Comparison of ENCODE assay signal across 8 mouse cellular contexts in the genomic region with DNA sequence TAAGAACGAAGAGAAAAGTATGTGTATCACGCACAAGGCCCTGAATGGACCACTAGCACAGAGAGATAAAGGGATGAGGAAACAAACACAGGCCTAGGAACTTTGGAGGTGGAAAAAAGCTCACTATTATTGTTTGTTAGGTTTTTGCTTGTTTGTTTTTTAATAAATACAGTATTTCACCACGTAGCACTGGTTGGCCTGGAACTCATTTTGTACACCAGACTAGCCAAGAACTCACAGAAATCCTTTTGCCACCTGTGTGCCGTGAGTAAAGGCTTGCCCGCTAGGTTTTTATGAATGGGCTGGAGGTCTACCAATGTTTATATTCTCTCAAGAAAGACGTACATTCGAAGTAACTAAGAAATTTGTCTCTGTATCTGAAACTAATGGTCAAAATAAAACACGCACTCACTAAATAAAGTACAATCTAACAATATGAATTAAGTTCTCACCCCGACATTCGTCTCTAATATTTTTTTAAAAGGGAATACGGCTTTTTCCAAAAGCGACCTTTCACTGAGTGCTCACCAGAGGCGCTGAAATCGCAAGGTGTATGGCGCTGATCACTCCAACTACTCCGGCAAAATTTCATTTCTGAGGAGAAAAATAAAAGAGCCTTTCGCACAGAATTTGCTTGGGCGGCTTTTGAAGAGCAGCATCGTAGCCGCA. TPM values are rescaled to one million over a fixed set of nuclear protein-coding genes. Genes with fewer than 3 reads are reported as not detected.
DNase-seq lines count a peak whose midpoint lies in the region; ATAC-seq and TF ChIP-seq lines count a peak whose summit lies in the region.

No protein-coding gene starts in this region.

- DNase-seq in heart, adult 8-10 months (ENCODE audit: low spot score), result no peak
- DNase-seq in ES-E14 (ENCODE audit: low read depth, low spot score), result no peak
- DNase-seq in spleen, postnatal 4 days (ENCODE audit: low spot score in 2 of 2), result no peak
- DNase-seq in thymus, postnatal 25 days, result no peak

- WGBS in heart, embryonic 12.5 days, result 8% methylated on average over 20 of the region's 20 CpGs
- whole genome bisulfite sequencing in forebrain, embryonic 16.5 days, result 11% methylated on average over 20 of the region's 20 CpGs
- 7% methylated on average over 20 of the region's 20 CpGs for WGBS in macrophage (ENCODE audit: missing documents)

- no peaks in the 10 kb centered on the region for H3K9me3 ChIP-seq in heart, embryonic 12.5 days (replicated peaks)
- no peaks in the 10 kb centered on the region for H3K9me3 ChIP-seq in ES-E14 (ENCODE audit: control insufficient read depth, insufficient read depth, low read depth, low read length)
- no peaks in the 10 kb centered on the region for H3K9me3 ChIP-seq in forebrain, embryonic 16.5 days (ENCODE audit: control insufficient read depth, low read length)

- no peak for ATAC-seq in heart, embryonic 12.5 days (ENCODE audit: insufficient number of reproducible peaks, low FRiP score)
- no peak for ATAC-seq in forebrain, embryonic 16.5 days
- ATAC-seq in megakaryocyte-erythroid progenitor cell, adult 5-6 weeks (replicated peaks; ENCODE audit: low FRiP score, low TSS enrichment, poor library complexity, severe bottlenecking), result no peak

- H3K4me1 ChIP-seq in heart, embryonic 12.5 days (replicated peaks), result peaks cover 18% of the 10 kb centered on the region
- no peaks in the 10 kb centered on the region for H3K4me1 ChIP-seq in ES-E14 (ENCODE audit: control insufficient read depth in 2 of 2, insufficient read depth in 2 of 2, low read length in 2 of 2, poor library complexity in 1 of 2)
- H3K4me1 ChIP-seq in forebrain, embryonic 16.5 days (replicated peaks; ENCODE audit: control insufficient read depth, insufficient read depth, low read length), result peaks cover 35% of the 10 kb centered on the region

- no peaks in the 10 kb centered on the region for H3K27me3 ChIP-seq in heart, embryonic 12.5 days (replicated peaks)
- H3K27me3 ChIP-seq in forebrain, embryonic 16.5 days (replicated peaks; ENCODE audit: control insufficient read depth, insufficient read depth, low read length), result no peaks in the 10 kb centered on the region

- peak overlapping the region; percentile 94 for H3K27ac ChIP-seq in heart, embryonic 12.5 days (ENCODE audit: poor library complexity, severe bottlenecking)
- H3K27ac ChIP-seq in ES-E14 (ENCODE audit: insufficient read depth, low read depth, low read length, poor library complexity, severe bottlenecking) (peak overlapping the region; percentile 16; the same call in 1 of the 2 replicates), macrophage (peak overlapping the region; percentile 82)
- peak overlapping the region; percentile 91 for H3K27ac ChIP-seq in forebrain, embryonic 16.5 days (ENCODE audit: low read length)

- H3K4me2 ChIP-seq in heart, embryonic 12.5 days, result peak overlapping the region; percentile 93
- peak overlapping the region; percentile 86 for H3K4me2 ChIP-seq in forebrain, embryonic 16.5 days (ENCODE audit: low read length)

- peak overlapping the region; percentile 71 for H3K4me3 ChIP-seq in heart, embryonic 12.5 days
- H3K4me3 ChIP-seq in ES-E14 (ENCODE audit: insufficient read depth in 1 of 2, low read depth in 1 of 2, low read length in 2 of 2, poor library complexity in 1 of 2, severe bottlenecking in 1 of 2), result peak overlapping the region; percentile 90 to 99
- H3K4me3 ChIP-seq in forebrain, embryonic 16.5 days (replicated peaks; ENCODE audit: low read length), result peak overlapping the region; percentile 64
- H3K4me3 ChIP-seq in macrophage (ENCODE audit: inconsistent target), result peak overlapping the region; percentile 82

- H3K79me2 ChIP-seq in macrophage (ENCODE audit: inconsistent target), result peaks cover 46% of the 10 kb centered on the region

- peak overlapping the region; percentile 83 for H3K9ac ChIP-seq in heart, embryonic 12.5 days
- H3K9ac ChIP-seq in ES-E14 (ENCODE audit: insufficient read depth, low read depth, low read length, poor library complexity, severe bottlenecking), result peak overlapping the region; percentile 90
- H3K9ac ChIP-seq in forebrain, embryonic 16.5 days (replicated peaks; ENCODE audit: low read depth, low read length), result peak overlapping the region; percentile 86

- in situ Hi-C loops in ES-E14 (cut with MboI; ENCODE audit: low sequenced_read_pairs in 2 of 2, unreplicated experiment in 2 of 2), result no loop called here

- peaks cover 27% of the 10 kb centered on the region for H3K36me3 ChIP-seq in heart, embryonic 12.5 days
- H3K36me3 ChIP-seq in ES-E14 (ENCODE audit: control insufficient read depth, insufficient read depth, low read length, poor library complexity, severe bottlenecking) (peaks cover 2% of the 10 kb centered on the region; the same call in 1 of the 2 replicates), macrophage (ENCODE audit: inconsistent target) (0 out of 2 replicates have a peak, but pooled peaks cover 4% of the 10 kb centered on the region)
- peaks cover 9% of the 10 kb centered on the region for H3K36me3 ChIP-seq in forebrain, embryonic 16.5 days (ENCODE audit: control insufficient read depth, insufficient read depth)

TF ChIP-seq in ES-E14, 5 proteins besides CTCF, POLR2A, EP300 and RAD21:
- no peak for TF ChIP-seq HCFC1 (IDR thresholded peaks at IDR 0.05; ENCODE audit: borderline replicate concordance, insufficient read depth, low read length)
- TF ChIP-seq CHD2 (IDR thresholded peaks at IDR 0.05; ENCODE audit: low read depth, low read length), result no peak
- TF ChIP-seq MAFK (IDR thresholded peaks at IDR 0.05; ENCODE audit: insufficient read depth, low read depth, low read length), result no peak
- TF ChIP-seq ZC3H11A (IDR thresholded peaks at IDR 0.05; ENCODE audit: borderline replicate concordance, low read depth, low read length), result no peak
- no peak for TF ChIP-seq ZNF384 (IDR thresholded peaks at IDR 0.05; ENCODE audit: low read depth, low read length)
TF ChIP-seq in ES-E14: peak in this region for 0.

RNA-seq across cellular contexts. Expression of a gene that starts 0.6 kb away (rescaled TPM):
- polyA plus RNA-seq in heart, embryonic 12.5 days (2016; fragmentation: Nextera tagmentation; extraction: Ambion mirVana), result 12.4 and 14.0 TPM in 2 replicates
- 10 to 100 TPM in 2 of 4 experiments, 1 to 10 TPM in 2; 9.3 to 11.2 (median 9.9) TPM for total RNA-seq in heart, adult 8-10 months (2022)
- total RNA-seq in ES-E14 (2012; rRNA removed), result 9.1 and 10.9 TPM in 2 replicates
- 35.7 and 36.7 TPM in 2 replicates for polyA plus RNA-seq in forebrain, embryonic 16.5 days (2015; fragmentation: Nextera tagmentation; extraction: Ambion mirVana)
- total RNA-seq in macrophage (2018; cell fraction: chromatin; rRNA removed), result 10 to 100 TPM; 12.1 to 64.9 (median 38.1) TPM
- total RNA-seq in macrophage (2018; cell fraction: cytosol; rRNA removed), result 10 to 100 TPM in 18 of 26 experiments, 1 to 10 TPM in 8; 2.8 to 15.0 (median 11.7) TPM
- 10 to 100 TPM in 24 of 26 experiments, 1 to 10 TPM in 2; 8.3 to 42.2 (median 24.9) TPM for total RNA-seq in macrophage (2018; cell fraction: nucleus; rRNA removed)
- 10.1 to 11.6 TPM (median 11.1 TPM) in 3 replicates for polyA plus RNA-seq in macrophage (2018)
- 15.2 and 19.6 TPM in 2 replicates for total RNA-seq in megakaryocyte-erythroid progenitor cell, adult 5-6 weeks (2014; fragmentation: Nextera tagmentation)
- total RNA-seq in megakaryocyte-erythroid progenitor cell, adult 5-6 weeks (2017), result 15.0 and 22.3 TPM in 2 replicates

RNA-seq across cellular contexts. Expression of a gene that starts 29.2 kb away (rescaled TPM):
- polyA plus RNA-seq in heart, embryonic 12.5 days (2016; fragmentation: Nextera tagmentation; extraction: Ambion mirVana), result 62.1 and 62.2 TPM in 2 replicates
- total RNA-seq in heart, adult 8-10 months (2022), result 10 to 100 TPM; 20.3 to 28.4 (median 21.8) TPM
- 48.0 and 53.0 TPM in 2 replicates for total RNA-seq in ES-E14 (2012; rRNA removed)
- polyA plus RNA-seq in forebrain, embryonic 16.5 days (2015; fragmentation: Nextera tagmentation; extraction: Ambion mirVana), result 173 and 186 TPM in 2 replicates
- 10 to 100 TPM in 19 of 26 experiments, 1 to 10 TPM in 7; 2.2 to 54.5 (median 26.2) TPM for total RNA-seq in macrophage (2018; cell fraction: chromatin; rRNA removed)
- total RNA-seq in macrophage (2018; cell fraction: cytosol; rRNA removed), result 10 to 100 TPM in 17 of 26 experiments, 1 to 10 TPM in 9; 2.1 to 18.5 (median 11.2) TPM
- total RNA-seq in macrophage (2018; cell fraction: nucleus; rRNA removed), result 10 to 100 TPM in 17 of 26 experiments, 1 to 10 TPM in 9; 3.8 to 43.1 (median 15.8) TPM
- polyA plus RNA-seq in macrophage (2018), result 5.2 to 8.3 TPM (median 6.5 TPM) in 3 replicates
- total RNA-seq in megakaryocyte-erythroid progenitor cell, adult 5-6 weeks (2014; fragmentation: Nextera tagmentation), result 48.4 and 54.9 TPM in 2 replicates
- total RNA-seq in megakaryocyte-erythroid progenitor cell, adult 5-6 weeks (2017), result 46.8 and 47.2 TPM in 2 replicates

RNA-seq across cellular contexts. Expression of a gene that starts 32.0 kb away (rescaled TPM):
- polyA plus RNA-seq in heart, embryonic 12.5 days (2016; fragmentation: Nextera tagmentation; extraction: Ambion mirVana), result 14.8 and 15.0 TPM in 2 replicates
- 1 to 10 TPM; 5.8 to 8.3 (median 6.4) TPM for total RNA-seq in heart, adult 8-10 months (2022)
- 18.3 and 19.9 TPM in 2 replicates for total RNA-seq in ES-E14 (2012; rRNA removed)
- 21.8 and 26.9 TPM in 2 replicates for polyA plus RNA-seq in forebrain, embryonic 16.5 days (2015; fragmentation: Nextera tagmentation; extraction: Ambion mirVana)
- 100 to 1,000 TPM in 6 of 26 experiments, 10 to 100 TPM in 20; 23.8 to 124 (median 89.7) TPM for total RNA-seq in macrophage (2018; cell fraction: chromatin; rRNA removed)
- 10 to 100 TPM in 15 of 26 experiments, 1 to 10 TPM in 11; 3.8 to 15.8 (median 10.6) TPM for total RNA-seq in macrophage (2018; cell fraction: cytosol; rRNA removed)
- total RNA-seq in macrophage (2018; cell fraction: nucleus; rRNA removed), result 10 to 100 TPM; 17.6 to 70.8 (median 41.6) TPM
- polyA plus RNA-seq in macrophage (2018), result 3.2 to 5.8 TPM (median 5.8 TPM) in 3 replicates
- 27.8 and 32.3 TPM in 2 replicates for total RNA-seq in megakaryocyte-erythroid progenitor cell, adult 5-6 weeks (2014; fragmentation: Nextera tagmentation)
- 22.3 and 35.1 TPM in 2 replicates for total RNA-seq in megakaryocyte-erythroid progenitor cell, adult 5-6 weeks (2017)

Comparison
In these comparisons a context has a peak if more than half of its experiments do, and no peak if none do; other contexts are left out.
1. H3K27ac ChIP-seq: peak in every context shown above with its lines; median percentile 94 in heart, embryonic 12.5 days; 91 in forebrain, embryonic 16.5 days; 82 in macrophage; 16 in ES-E14.